Mouse (Mus musculus) telencephalon, adult 2 months (tissue): Measurements from ENCODE around the gene Als2cl.

ENCODE experiments used
- DNase-seq: peaks from one replicate; pipeline ENCODE4 v3.0.0-alpha.2; 2011; ENCODE audit warnings: low read depth, low spot score

Als2cl gene

GRCm38 (mm10) chr9:110916786-110917185, 37.1 kb downstream of the Als2cl start, which contains the start of gene Fam240a:
Gene Fam240a, minus strand, starts transcription at chr9:110916861.
- no peak for DNase-seq

- DNase-seq = no peak
Observed at GRCm38 (mm10) chr9:110920665-110921419, 41.2 kb downstream of the Als2cl start.

GRCm38 (mm10) chr9:110922759-110923158, 43.1 kb downstream of the Als2cl start:
- no peak for DNase-seq

GRCm38 (mm10) chr9:110931573-110931972, 51.9 kb downstream of the Als2cl start:
- no peak for DNase-seq

DNA sequence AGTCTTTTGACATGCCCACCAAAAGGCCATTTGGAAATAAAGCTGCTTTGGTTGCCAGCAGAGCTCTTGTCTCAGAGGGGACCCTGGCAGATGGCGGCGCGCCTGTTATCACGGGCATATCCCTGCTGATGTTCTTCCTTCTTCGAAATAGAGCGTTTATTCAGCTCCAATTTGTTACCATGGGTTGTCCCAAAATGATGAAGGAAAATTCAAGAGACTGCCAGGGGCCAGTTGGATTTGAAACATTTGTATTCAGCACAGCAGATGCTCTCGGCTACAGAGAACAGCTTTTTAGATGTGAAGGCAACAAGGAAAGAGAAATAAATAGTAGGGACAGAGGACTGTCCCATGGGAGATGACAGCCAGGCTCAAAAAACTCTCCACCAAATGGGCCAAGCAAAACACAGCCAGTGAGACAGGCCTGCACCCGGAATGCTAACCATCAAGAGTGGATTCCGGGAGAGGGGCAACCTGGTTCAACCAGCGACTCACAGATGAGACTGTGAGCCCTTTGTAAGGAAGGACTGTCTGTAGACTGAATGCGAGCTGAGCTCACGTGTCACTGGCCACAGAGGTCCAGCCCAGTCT, 54.3 kb downstream of the Als2cl start:
- no peak for DNase-seq

DNA sequence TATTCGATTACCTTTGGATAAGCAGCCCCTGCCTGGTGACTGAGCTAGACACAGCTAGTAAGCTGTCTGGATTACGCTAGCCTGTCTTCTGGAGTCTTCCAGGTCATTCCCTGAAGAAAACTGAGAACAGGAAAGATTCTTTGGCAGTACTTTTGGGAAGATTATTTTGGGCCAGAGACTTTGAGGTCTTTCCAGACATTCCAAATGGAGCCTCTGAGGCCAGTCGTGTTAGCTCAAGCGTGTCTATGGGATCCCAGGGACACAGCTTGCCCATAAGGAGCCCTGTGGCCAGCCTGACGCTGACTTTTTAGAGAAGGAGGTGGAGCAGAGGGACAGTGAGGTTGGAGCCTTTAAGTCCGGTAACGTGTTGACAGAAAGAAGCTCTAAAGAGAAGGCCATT, 56.3 kb downstream of the Als2cl start:
- DNase-seq = no peak

DNA sequence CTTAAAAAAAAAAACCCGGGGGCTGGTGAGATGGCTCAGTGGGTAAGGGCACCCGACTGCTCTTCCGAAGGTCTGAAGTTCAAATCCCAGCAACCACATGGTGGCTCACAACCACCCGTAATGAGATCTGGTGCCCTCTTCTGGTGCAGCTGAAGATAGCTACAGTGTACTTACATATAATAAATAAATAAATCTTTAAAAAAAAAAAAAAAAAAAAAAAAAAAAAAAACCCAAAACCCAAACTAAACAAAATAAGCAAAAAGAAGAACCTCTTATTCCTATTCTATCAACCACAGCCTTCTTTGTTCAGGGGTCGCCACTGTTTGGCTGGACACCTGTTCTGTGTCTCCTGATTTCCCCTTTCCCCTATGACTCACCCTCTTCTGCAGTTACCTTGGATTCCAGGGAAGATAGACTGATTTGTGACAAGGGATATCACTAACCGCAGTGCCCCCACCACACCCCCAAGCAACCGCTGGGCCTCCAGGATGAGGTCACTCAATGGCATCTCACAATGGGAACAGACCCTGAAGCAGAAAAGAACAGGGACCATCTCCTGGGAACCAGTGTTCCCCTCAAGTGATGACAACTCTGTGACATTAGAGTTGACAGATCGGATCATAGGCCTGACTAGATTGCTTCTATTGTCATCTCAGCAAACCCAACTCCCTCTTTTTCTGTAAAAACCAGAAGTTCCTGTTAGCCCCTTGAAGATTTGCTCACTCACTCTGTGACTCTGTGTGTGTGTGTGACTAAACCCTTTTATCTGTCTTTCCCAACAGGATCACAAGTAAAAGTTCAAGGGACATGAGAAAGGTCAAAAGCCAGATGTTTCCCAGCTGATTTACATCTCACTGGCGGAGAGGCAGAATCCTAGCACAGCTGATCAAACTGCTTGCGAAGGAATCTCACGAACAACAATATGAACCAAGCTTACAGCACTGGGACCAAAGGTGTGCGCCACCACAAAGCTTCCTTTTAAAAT, 58.1 kb downstream of the Als2cl start:
- DNase-seq = no peak

GRCm38 (mm10) chr9:110944265-110944664, 64.6 kb downstream of the Als2cl start:
- DNase-seq = no peak

GRCm38 (mm10) chr9:110945343-110945742, 65.7 kb downstream of the Als2cl start:
- DNase-seq = no peak

DNA sequence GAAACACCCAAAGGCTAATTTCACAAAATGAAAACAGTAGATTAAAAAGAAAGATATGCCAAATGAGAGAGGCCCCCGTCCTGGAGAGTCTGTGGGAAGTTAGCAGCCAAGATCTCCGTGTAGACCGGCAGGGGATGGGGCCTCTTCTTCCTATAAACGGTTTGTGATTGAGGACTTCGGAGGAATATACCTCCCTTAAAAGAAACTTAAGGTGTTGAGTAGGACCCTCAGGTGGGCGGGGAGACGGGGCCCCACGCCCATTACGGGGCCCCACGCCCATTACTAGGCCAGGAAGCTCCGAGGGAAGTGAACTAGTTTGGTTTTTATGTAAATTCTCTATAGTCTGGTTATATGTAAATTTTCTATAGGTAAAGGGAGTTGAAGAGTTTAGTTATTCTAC, 66.3 kb downstream of the Als2cl start, which contains the start of gene Tdgf1:
Gene Tdgf1, minus strand, starts transcription at position 233 of the 400 bp plus-strand sequence.
- DNase-seq = no peak

- DNase-seq = no peak
Observed at GRCm38 (mm10) chr9:110946548-110947044, 66.9 kb downstream of the Als2cl start.

GRCm38 (mm10) chr9:110947261-110947661, 67.6 kb downstream of the Als2cl start:
- DNase-seq = no peak

DNA sequence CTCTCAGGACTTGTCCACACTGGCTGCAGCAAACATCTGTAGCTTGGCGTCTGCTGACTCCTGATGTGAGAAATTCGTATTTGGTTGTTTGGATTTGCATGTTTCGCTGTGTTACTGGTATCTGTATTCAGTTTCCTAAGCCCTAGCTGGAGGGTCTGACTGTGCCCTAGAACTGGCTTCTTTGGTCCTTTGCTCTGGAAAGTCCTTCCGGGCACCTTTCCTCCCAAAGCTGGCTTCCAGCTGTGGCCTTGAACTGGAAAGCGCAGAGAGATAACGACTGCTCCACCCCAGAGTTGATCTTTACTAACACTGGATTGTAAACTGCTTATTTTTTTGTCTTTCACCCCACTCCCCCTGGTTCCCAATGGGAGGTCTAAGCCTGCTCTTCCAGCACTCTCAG, 68.2 kb downstream of the Als2cl start:
- no peak for DNase-seq

DNA sequence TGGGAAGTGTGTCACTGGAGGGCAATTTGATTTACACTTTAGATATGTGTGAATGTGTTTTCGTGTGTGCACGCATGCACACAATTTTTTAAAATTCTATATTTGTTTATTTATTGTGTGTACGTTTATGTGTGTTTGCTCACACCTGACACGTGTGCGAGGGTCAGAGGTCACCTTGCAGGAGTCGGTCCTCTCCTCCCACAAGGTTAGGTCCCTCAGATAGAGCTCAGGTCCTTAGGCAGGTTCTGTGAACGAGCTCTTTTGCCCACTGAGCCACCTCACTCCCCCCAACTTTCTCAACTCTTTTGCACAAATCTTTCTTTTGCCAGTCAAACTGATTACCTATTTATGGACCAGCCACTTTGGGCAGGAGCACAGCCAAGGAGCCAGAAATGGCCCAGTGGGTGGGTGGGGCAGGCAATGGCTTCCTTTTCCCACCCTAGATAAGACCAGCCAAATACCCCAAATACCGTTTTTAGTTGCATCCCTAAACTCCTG, 69.2 kb downstream of the Als2cl start:
- no peak for DNase-seq

- no peak for DNase-seq
Observed at GRCm38 (mm10) chr9:110950109-110950508, 70.4 kb downstream of the Als2cl start.
